Mouse (Mus musculus): ENCODE results near the gene Plpp3. TPM values are rescaled to one million over a fixed set of nuclear protein-coding genes. Genes with fewer than 3 reads are reported as not detected.

Gene Plpp3
- polyA plus RNA-seq, 1 experiment from 2014 or later = 62.4 TPM

DNA sequence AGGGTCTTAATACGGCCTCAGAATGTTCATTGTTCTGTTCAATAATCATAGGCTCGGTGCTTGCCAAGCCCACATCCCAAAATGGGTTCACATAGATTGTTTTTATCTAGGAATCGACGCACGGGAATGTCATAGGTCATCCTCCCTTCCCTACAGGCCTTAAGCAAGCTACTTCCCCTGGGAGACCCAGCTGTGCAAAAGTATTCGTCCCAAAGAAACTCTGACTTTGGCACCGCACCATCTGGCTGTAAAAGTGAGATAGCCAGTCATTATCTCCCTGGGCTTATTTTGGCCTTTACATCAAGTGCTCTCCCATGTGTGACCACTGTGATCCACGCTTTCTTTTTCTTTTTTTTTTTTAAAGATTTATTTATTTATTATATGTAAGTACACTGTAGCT lies 42.2 kb downstream of the Plpp3 start:
- H3K9me3 ChIP-seq (ENCODE audit: control insufficient read depth, low read length) = no peaks in the 10 kb centered on the region
- H3K9ac ChIP-seq (replicated peaks; ENCODE audit: low read length) = no peak overlapping the region
- ATAC-seq (ENCODE audit: low FRiP score, low TSS enrichment) (no peak), DNase-seq (no peak)
- 76% methylated on average over 8 of the region's 8 CpGs for WGBS
- no peaks in the 10 kb centered on the region for H3K36me3 ChIP-seq (ENCODE audit: control insufficient read depth, insufficient read depth, low read length)
- no peak overlapping the region for H3K27ac ChIP-seq (replicated peaks; ENCODE audit: low read depth, low read length)
- no peaks in the 10 kb centered on the region for H3K27me3 ChIP-seq (ENCODE audit: control insufficient read depth, insufficient read depth, low read length)
- no peak overlapping the region for H3K4me2 ChIP-seq (ENCODE audit: low read length)
- H3K4me1 ChIP-seq (ENCODE audit: control insufficient read depth, insufficient read depth, low read length) = peaks cover 8% of the 10 kb centered on the region; the same call in 1 of the 2 replicates
- no peak overlapping the region for H3K4me3 ChIP-seq (replicated peaks; ENCODE audit: low read depth, low read length)

DNA sequence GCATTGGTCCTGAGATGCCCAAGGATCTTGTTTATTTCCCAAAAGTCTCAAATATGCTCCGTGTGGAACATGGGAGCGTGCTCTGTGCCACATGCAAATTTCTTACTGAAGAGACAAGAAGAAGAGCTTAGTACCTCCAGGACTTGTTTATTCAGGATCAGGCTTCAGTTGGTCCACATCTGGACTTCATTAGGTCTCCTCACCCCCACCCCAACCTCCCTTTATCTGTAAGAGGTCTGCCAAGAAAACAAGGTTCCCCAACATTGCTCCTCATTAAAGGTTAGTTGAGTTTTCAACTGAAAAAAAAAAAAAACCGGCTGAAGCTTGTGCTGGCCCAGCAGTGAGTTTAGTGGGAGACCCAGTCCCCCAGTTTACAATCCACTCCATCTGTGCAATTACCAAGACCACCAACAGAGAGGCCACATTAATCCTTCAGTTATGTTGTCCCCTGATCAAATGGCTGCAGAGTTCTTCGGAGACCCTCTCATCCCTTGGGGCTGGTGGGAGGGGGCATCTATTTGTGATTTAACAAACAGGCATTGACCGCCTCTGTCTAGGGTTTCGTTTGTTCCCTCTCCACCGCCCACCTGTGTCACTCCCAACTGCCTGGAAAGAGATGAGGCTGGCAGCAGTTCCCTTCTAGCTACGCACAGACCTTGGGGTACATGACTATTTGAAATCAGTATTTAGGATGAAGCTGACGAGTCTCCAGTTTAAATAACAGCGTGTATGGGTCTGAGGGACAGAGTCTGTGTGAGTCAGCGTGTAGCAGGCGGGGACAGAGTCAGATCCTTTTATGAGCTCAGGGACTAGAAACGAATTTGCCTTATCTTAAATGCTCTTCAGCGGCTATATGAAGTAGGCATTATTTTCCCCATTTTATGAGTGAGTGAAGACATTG lies 43.7 kb downstream of the Plpp3 start:
- Histone ChIP-seq H3K36me3 (ENCODE audit: control insufficient read depth, insufficient read depth, low read length) (no peaks in the 10 kb centered on the region), H3K4me2 (ENCODE audit: low read length) (no peak overlapping the region), H3K9me3 (ENCODE audit: control insufficient read depth, low read length) (no peaks in the 10 kb centered on the region), H3K27me3 (ENCODE audit: control insufficient read depth, insufficient read depth, low read length) (no peaks in the 10 kb centered on the region), H3K9ac (replicated peaks; ENCODE audit: low read length) (no peak overlapping the region), H3K27ac (replicated peaks; ENCODE audit: low read depth, low read length) (no peak overlapping the region), H3K4me3 (replicated peaks; ENCODE audit: low read depth, low read length) (no peak overlapping the region), H3K4me1 (ENCODE audit: control insufficient read depth, insufficient read depth, low read length) (peaks cover 14% of the 10 kb centered on the region; the same call in 1 of the 2 replicates)
- ATAC-seq (ENCODE audit: low FRiP score, low TSS enrichment) = no peak
- WGBS = 42% methylated on average over 14 of the region's 14 CpGs
- no peak for DNase-seq

DNA sequence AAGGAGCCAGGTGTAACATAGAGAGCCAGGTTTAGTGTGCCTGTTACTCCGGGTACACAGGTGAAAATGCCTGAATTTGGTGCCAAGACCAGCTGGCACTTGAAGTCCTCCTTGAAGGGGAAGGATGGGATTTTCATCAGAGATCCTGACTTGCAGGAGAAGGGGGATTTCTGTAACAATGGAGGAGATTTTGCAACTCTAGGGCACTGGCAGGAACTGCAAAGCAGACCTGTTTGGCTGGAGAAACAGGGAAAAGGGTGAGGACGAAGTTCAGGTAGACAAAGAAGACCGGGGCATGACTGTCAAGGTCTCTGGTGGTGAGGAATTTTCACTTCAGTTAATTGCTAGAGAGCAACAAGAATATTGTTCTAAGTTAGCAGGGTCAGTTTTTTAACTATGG lies 45.3 kb downstream of the Plpp3 start:
- DNase-seq (no peak), ATAC-seq (ENCODE audit: low FRiP score, low TSS enrichment) (no peak)
- Histone ChIP-seq H3K36me3 (ENCODE audit: control insufficient read depth, insufficient read depth, low read length) (no peaks in the 10 kb centered on the region), H3K27ac (replicated peaks; ENCODE audit: low read depth, low read length) (no peak overlapping the region), H3K9me3 (ENCODE audit: control insufficient read depth, low read length) (no peaks in the 10 kb centered on the region), H3K27me3 (ENCODE audit: control insufficient read depth, insufficient read depth, low read length) (no peaks in the 10 kb centered on the region), H3K9ac (replicated peaks; ENCODE audit: low read length) (no peak overlapping the region), H3K4me2 (ENCODE audit: low read length) (no peak overlapping the region), H3K4me1 (ENCODE audit: control insufficient read depth, insufficient read depth, low read length) (peaks cover 14% of the 10 kb centered on the region; the same call in 1 of the 2 replicates), H3K4me3 (replicated peaks; ENCODE audit: low read depth, low read length) (no peak overlapping the region)
- 99% methylated on average over 3 of the region's 3 CpGs for WGBS

DNA sequence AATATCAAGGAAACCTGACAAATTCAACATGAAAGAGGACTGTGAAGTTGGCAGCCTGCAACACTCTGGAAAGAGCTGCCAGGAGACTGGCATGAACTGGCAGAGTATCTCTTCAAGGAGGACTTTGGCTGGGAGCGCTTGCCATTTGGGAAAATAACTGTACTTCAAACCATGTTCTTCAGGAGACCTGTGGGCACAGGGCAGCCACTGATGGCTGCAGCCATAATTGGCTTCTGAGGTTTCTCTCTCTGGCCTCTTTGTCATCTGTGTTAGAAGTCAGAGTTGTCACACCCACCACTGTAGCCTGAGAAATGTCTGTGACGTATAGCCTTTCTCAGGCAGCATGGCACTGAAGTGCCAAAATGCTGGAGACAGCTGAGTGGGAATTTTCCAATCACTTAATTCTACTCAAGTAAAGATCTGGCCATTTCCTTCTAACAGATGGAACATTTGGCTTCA lies 46.2 kb downstream of the Plpp3 start:
- Histone ChIP-seq H3K4me3 (replicated peaks; ENCODE audit: low read depth, low read length) (no peak overlapping the region), H3K9ac (replicated peaks; ENCODE audit: low read length) (no peak overlapping the region), H3K9me3 (ENCODE audit: control insufficient read depth, low read length) (no peaks in the 10 kb centered on the region), H3K27me3 (ENCODE audit: control insufficient read depth, insufficient read depth, low read length) (no peaks in the 10 kb centered on the region), H3K27ac (replicated peaks; ENCODE audit: low read depth, low read length) (no peak overlapping the region), H3K4me1 (ENCODE audit: control insufficient read depth, insufficient read depth, low read length) (peaks cover 14% of the 10 kb centered on the region; the same call in 1 of the 2 replicates), H3K36me3 (ENCODE audit: control insufficient read depth, insufficient read depth, low read length) (no peaks in the 10 kb centered on the region), H3K4me2 (ENCODE audit: low read length) (no peak overlapping the region)
- WGBS = 91% methylated on average over 2 of the region's 2 CpGs
- no peak for ATAC-seq (ENCODE audit: low FRiP score, low TSS enrichment)
- no peak for DNase-seq

DNA sequence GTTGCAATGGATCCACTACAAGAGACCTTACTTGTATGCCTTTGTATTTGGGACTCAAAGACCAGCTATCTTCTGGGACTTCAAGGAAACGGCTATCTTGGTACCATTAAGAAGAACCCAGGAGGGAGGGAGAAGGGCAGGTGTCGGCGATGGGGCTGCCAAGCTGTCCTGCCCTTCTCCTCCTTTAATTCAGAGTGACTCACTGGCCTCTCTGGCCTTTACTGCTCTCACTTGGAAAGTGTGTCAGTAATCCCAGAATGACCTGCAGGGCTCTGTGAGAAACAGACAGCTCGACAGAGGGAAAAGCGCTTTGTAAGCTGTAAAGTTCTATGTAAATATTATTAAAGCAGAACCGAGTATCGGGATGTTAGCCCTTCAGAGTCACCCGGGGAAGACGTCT lies 46.9 kb downstream of the Plpp3 start:
- H3K9ac ChIP-seq (replicated peaks; ENCODE audit: low read length) = no peak overlapping the region
- DNase-seq (no peak), ATAC-seq (ENCODE audit: low FRiP score, low TSS enrichment) (no peak)
- no peaks in the 10 kb centered on the region for H3K9me3 ChIP-seq (ENCODE audit: control insufficient read depth, low read length)
- WGBS = 76% methylated on average over 9 of the region's 9 CpGs
- H3K4me1 ChIP-seq (ENCODE audit: control insufficient read depth, insufficient read depth, low read length) = peaks cover 14% of the 10 kb centered on the region; the same call in 1 of the 2 replicates
- no peak overlapping the region for H3K27ac ChIP-seq (replicated peaks; ENCODE audit: low read depth, low read length)
- H3K4me3 ChIP-seq (replicated peaks; ENCODE audit: low read depth, low read length) = no peak overlapping the region
- no peak overlapping the region for H3K4me2 ChIP-seq (ENCODE audit: low read length)
- peaks cover 6% of the 10 kb centered on the region for H3K36me3 ChIP-seq (ENCODE audit: control insufficient read depth, insufficient read depth, low read length)
- no peaks in the 10 kb centered on the region for H3K27me3 ChIP-seq (ENCODE audit: control insufficient read depth, insufficient read depth, low read length)

DNA sequence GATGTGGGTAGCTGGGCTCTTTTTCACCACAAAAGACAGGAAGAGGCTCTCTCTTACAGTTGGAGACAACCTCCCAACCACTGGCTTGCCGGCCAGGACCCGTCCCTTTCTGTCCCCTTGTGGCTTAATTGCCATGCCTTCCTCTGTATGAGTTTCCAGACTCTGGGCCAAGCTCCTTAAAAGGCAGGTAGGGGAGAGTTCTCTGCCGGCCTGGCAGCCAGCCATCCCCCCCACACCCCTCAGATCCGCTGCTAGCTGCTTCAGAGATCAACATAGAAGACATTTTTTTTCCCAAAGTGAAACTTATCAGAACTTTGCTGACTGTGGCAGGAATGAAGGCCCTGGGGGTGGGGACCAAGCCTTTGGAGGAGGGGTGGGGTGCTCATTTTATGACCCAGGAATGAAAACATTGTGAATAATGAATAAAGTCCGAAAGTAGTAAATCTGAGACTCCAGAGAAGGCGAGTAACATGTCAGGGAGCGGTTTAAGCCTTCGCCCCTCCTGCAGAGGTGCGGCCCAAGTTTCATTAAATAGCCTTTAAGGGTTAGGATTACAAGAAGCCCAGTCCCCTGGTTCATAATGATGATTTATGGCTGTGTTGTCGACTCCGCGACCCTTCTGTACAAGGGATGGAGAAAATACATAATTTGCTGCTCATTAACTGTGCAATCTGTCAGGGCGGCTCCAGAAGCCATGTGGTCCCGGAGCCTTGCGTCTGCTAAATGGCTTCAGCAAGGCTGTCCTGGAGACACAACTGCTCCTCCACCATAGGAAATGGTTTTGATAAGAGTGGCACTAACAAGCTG lies 48.1 kb downstream of the Plpp3 start:
- Histone ChIP-seq H3K27ac (replicated peaks; ENCODE audit: low read depth, low read length) (no peak overlapping the region), H3K27me3 (ENCODE audit: control insufficient read depth, insufficient read depth, low read length) (no peaks in the 10 kb centered on the region), H3K4me3 (replicated peaks; ENCODE audit: low read depth, low read length) (no peak overlapping the region), H3K9ac (replicated peaks; ENCODE audit: low read length) (no peak overlapping the region), H3K4me2 (ENCODE audit: low read length) (no peak overlapping the region), H3K9me3 (ENCODE audit: control insufficient read depth, low read length) (no peaks in the 10 kb centered on the region), H3K36me3 (ENCODE audit: control insufficient read depth, insufficient read depth, low read length) (peaks cover 11% of the 10 kb centered on the region), H3K4me1 (ENCODE audit: control insufficient read depth, insufficient read depth, low read length) (peaks cover 14% of the 10 kb centered on the region; the same call in 1 of the 2 replicates)
- WGBS = 67% methylated on average over 15 of the region's 15 CpGs
- no peak for DNase-seq
- ATAC-seq (ENCODE audit: low FRiP score, low TSS enrichment) = no peak

DNA sequence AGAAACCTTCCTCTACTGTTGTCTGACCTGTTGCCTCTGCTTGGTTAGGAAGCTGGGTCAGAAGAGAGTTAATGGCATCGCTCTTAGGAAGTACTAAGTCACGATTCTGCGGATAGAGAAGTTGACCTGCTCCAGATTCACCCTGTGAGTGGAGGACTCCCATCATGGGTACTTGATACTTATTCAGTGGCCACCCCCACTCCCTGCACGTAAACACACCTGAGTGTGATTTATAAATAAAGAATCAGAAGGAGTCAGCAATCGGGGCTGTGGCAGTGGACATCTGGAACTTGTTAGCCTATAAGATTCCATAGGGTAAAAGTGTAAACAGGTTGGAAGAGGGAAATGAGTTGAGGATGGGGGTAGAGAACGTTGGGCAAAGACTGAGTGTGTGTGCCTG lies 49.0 kb downstream of the Plpp3 start:
- H3K27me3 ChIP-seq (ENCODE audit: control insufficient read depth, insufficient read depth, low read length) = no peaks in the 10 kb centered on the region
- no peak overlapping the region for H3K4me3 ChIP-seq (replicated peaks; ENCODE audit: low read depth, low read length)
- ATAC-seq (ENCODE audit: low FRiP score, low TSS enrichment) (no peak), DNase-seq (no peak)
- no peak overlapping the region for H3K9ac ChIP-seq (replicated peaks; ENCODE audit: low read length)
- no peak overlapping the region for H3K27ac ChIP-seq (replicated peaks; ENCODE audit: low read depth, low read length)
- WGBS = 94% methylated on average over 6 of the region's 6 CpGs
- H3K4me1 ChIP-seq (ENCODE audit: control insufficient read depth, insufficient read depth, low read length) = peaks cover 9% of the 10 kb centered on the region; the same call in 1 of the 2 replicates
- no peaks in the 10 kb centered on the region for H3K9me3 ChIP-seq (ENCODE audit: control insufficient read depth, low read length)
- H3K4me2 ChIP-seq (ENCODE audit: low read length) = no peak overlapping the region
- H3K36me3 ChIP-seq (ENCODE audit: control insufficient read depth, insufficient read depth, low read length) = peaks cover 11% of the 10 kb centered on the region

DNA sequence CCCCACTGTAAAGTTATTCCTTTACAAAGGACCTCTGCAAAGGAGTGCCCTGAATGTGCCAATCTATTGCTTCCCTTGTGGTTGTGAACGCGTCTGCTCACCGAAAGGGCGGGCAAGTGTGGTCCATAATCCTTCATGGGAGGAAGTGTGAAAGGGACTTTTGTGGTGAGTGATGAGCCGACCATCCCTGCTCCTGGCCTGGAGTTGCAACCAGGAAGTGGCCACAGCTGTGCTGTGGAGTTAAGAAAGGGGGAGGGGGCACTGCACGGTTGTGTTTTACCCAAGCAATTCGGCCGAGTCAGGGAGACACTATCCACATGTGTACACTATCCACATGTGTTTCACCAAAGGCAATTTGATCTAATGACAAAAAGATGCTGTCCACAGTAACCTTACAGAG lies 49.8 kb downstream of the Plpp3 start:
- H3K27ac ChIP-seq (replicated peaks; ENCODE audit: low read depth, low read length) = no peak overlapping the region
- H3K27me3 ChIP-seq (ENCODE audit: control insufficient read depth, insufficient read depth, low read length) = no peaks in the 10 kb centered on the region
- H3K9me3 ChIP-seq (ENCODE audit: control insufficient read depth, low read length) = no peaks in the 10 kb centered on the region
- H3K36me3 ChIP-seq (ENCODE audit: control insufficient read depth, insufficient read depth, low read length) = peaks cover 11% of the 10 kb centered on the region
- ATAC-seq (ENCODE audit: low FRiP score, low TSS enrichment) (no peak), DNase-seq (no peak)
- 63% methylated on average over 8 of the region's 8 CpGs for WGBS
- H3K4me2 ChIP-seq (ENCODE audit: low read length) = no peak overlapping the region
- 0 out of 2 replicates have a peak, but pooled peaks cover 6% of the 10 kb centered on the region for H3K4me1 ChIP-seq (ENCODE audit: control insufficient read depth, insufficient read depth, low read length)
- no peak overlapping the region for H3K9ac ChIP-seq (replicated peaks; ENCODE audit: low read length)
- H3K4me3 ChIP-seq (replicated peaks; ENCODE audit: low read depth, low read length) = no peak overlapping the region

Data from midbrain, embryonic 14.5 days (tissue).